Mouse (Mus musculus): Measurements from ENCODE around the gene Scarb2.

Gene Scarb2

DNA sequence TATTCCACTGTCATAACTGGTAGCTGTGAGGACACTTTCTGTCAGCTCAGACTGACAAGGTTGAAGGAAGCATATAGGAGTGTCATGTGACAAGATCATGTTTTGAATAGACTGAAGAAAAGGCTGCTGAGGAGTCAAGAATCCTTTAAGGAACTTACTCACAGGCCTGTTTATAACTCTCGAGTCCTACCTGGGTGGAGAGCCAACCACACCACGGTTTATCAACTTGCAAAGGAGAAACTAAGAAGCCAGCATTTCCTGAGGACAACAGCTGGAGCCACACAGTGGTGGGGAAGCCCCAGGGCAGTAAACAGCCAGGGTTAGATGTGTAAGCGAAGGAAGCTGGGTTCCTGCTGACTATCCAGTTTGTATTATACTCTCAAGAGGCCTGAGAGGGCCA is 7.3 kb downstream of the Scarb2 start:
- Histone ChIP-seq H3K4me1 (replicated peaks; ENCODE audit: low read depth, low read length) (peaks cover 92% of the 10 kb centered on the region), H3K27me3 (ENCODE audit: insufficient read depth, low read length) (no peaks in the 10 kb centered on the region), H3K4me3 (replicated peaks; ENCODE audit: low read length) (peak overlapping the region; percentile 39; the same call in 1 of the 2 replicates), H3K9me3 (ENCODE audit: low read length) (no peaks in the 10 kb centered on the region), H3K36me3 (ENCODE audit: insufficient read depth, low read length) (peaks cover 16% of the 10 kb centered on the region)
- TF ChIP-seq CTCF (conservative IDR thresholded peaks at IDR 0.05; ENCODE audit: low read length) = no peak
- TF ChIP-seq POU5F1 (IDR thresholded peaks at IDR 0.05; ENCODE audit: borderline replicate concordance, low read length) = no peak
- TF ChIP-seq NANOG (IDR thresholded peaks at IDR 0.05; ENCODE audit: borderline replicate concordance, low read length) = no peak

DNA sequence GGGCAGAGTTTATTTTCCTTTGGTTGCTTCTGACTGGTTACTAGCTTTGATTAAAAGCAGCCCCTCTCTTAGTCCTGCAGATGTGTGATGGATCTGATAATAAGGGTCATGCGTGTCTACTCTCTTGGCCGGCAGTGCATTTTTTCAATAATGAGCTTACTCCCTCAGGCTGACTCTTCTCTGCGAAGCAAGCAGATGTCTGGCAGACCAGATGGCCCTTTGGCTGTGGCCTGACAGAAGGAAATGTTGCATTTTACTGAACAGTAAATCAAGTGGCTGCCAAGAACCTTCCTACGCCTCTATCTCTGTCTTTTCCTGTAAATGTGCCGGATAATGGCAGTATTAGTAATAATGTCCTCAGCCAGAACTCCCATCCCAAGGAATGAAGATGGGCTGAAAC is 8.0 kb downstream of the Scarb2 start:
- H3K4me3 ChIP-seq (replicated peaks; ENCODE audit: low read length) = peak overlapping the region; percentile 39
- TF ChIP-seq CTCF (conservative IDR thresholded peaks at IDR 0.05; ENCODE audit: low read length) = no peak
- no peak for TF ChIP-seq POU5F1 (IDR thresholded peaks at IDR 0.05; ENCODE audit: borderline replicate concordance, low read length)
- TF ChIP-seq NANOG (IDR thresholded peaks at IDR 0.05; ENCODE audit: borderline replicate concordance, low read length) = no peak
- H3K4me1 ChIP-seq (replicated peaks; ENCODE audit: low read depth, low read length) = peaks cover 92% of the 10 kb centered on the region
- H3K36me3 ChIP-seq (ENCODE audit: insufficient read depth, low read length) = peaks cover 23% of the 10 kb centered on the region
- H3K27me3 ChIP-seq (ENCODE audit: insufficient read depth, low read length) = no peaks in the 10 kb centered on the region
- no peaks in the 10 kb centered on the region for H3K9me3 ChIP-seq (ENCODE audit: low read length)

- Histone ChIP-seq H3K9me3 (ENCODE audit: low read length) (no peaks in the 10 kb centered on the region), H3K27me3 (ENCODE audit: insufficient read depth, low read length) (no peaks in the 10 kb centered on the region), H3K4me3 (replicated peaks; ENCODE audit: low read length) (peak overlapping the region; percentile 27; the same call in 1 of the 2 replicates), H3K4me1 (replicated peaks; ENCODE audit: low read depth, low read length) (peaks cover 92% of the 10 kb centered on the region), H3K36me3 (ENCODE audit: insufficient read depth, low read length) (peaks cover 26% of the 10 kb centered on the region)
- TF ChIP-seq CTCF (conservative IDR thresholded peaks at IDR 0.05; ENCODE audit: low read length) = no peak
- peak; percentile 73 for TF ChIP-seq NANOG (IDR thresholded peaks at IDR 0.05; ENCODE audit: borderline replicate concordance, low read length)
- TF ChIP-seq POU5F1 (IDR thresholded peaks at IDR 0.05; ENCODE audit: borderline replicate concordance, low read length) = no peak
Observed at GRCm38 (mm10) chr5:92498225-92498624, 8.4 kb downstream of the Scarb2 start.

- peaks cover 32% of the 10 kb centered on the region for H3K36me3 ChIP-seq (ENCODE audit: insufficient read depth, low read length)
- H3K4me1 ChIP-seq (replicated peaks; ENCODE audit: low read depth, low read length) = peaks cover 90% of the 10 kb centered on the region
- peak overlapping the region; percentile 45 for H3K4me3 ChIP-seq (replicated peaks; ENCODE audit: low read length)
- H3K9me3 ChIP-seq (ENCODE audit: low read length) = no peaks in the 10 kb centered on the region
- TF ChIP-seq CTCF (conservative IDR thresholded peaks at IDR 0.05; ENCODE audit: low read length) (no peak), NANOG (IDR thresholded peaks at IDR 0.05; ENCODE audit: borderline replicate concordance, low read length) (no peak), POU5F1 (IDR thresholded peaks at IDR 0.05; ENCODE audit: borderline replicate concordance, low read length) (no peak)
- H3K27me3 ChIP-seq (ENCODE audit: insufficient read depth, low read length) = no peaks in the 10 kb centered on the region
Observed at GRCm38 (mm10) chr5:92495771-92496409, 10.7 kb downstream of the Scarb2 start.

DNA sequence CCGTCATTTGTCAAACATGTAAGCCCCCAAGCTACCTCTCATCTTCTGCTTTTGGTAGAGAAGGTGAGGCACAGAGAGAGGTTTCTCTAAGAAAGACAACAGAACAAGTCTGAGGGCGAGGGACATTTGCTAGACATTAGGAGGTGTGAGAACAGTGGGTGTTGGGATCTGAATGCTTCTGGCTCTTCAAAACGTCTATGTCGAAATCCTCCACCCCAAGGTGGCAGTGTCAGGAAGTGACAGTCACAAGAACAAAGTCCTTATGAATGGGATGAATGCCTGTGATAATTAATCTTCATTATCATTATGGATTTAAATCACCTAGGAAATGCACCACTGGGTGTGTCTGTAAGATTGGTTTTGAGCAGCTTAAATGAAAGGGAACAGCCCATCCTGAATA is 11.3 kb downstream of the Scarb2 start:
- H3K36me3 ChIP-seq (ENCODE audit: insufficient read depth, low read length) = peaks cover 33% of the 10 kb centered on the region
- no peaks in the 10 kb centered on the region for H3K27me3 ChIP-seq (ENCODE audit: insufficient read depth, low read length)
- no peak for TF ChIP-seq POU5F1 (IDR thresholded peaks at IDR 0.05; ENCODE audit: borderline replicate concordance, low read length)
- TF ChIP-seq CTCF (conservative IDR thresholded peaks at IDR 0.05; ENCODE audit: low read length) = no peak
- no peak for TF ChIP-seq NANOG (IDR thresholded peaks at IDR 0.05; ENCODE audit: borderline replicate concordance, low read length)
- peaks cover 90% of the 10 kb centered on the region for H3K4me1 ChIP-seq (replicated peaks; ENCODE audit: low read depth, low read length)
- peak overlapping the region; percentile 45 for H3K4me3 ChIP-seq (replicated peaks; ENCODE audit: low read length)
- H3K9me3 ChIP-seq (ENCODE audit: low read length) = no peaks in the 10 kb centered on the region

- Histone ChIP-seq H3K4me1 (replicated peaks; ENCODE audit: low read depth, low read length) (peaks cover 92% of the 10 kb centered on the region), H3K27me3 (ENCODE audit: insufficient read depth, low read length) (no peaks in the 10 kb centered on the region), H3K4me3 (replicated peaks; ENCODE audit: low read length) (no peak overlapping the region), H3K9me3 (ENCODE audit: low read length) (no peaks in the 10 kb centered on the region), H3K36me3 (ENCODE audit: insufficient read depth, low read length) (peaks cover 29% of the 10 kb centered on the region)
- TF ChIP-seq NANOG (IDR thresholded peaks at IDR 0.05; ENCODE audit: borderline replicate concordance, low read length) (no peak), POU5F1 (IDR thresholded peaks at IDR 0.05; ENCODE audit: borderline replicate concordance, low read length) (no peak)
Observed at GRCm38 (mm10) chr5:92493423-92493822, 13.2 kb downstream of the Scarb2 start.

GRCm38 (mm10) chr5:92490779-92491178 is 15.9 kb downstream of the Scarb2 start:
- TF ChIP-seq POU5F1 (IDR thresholded peaks at IDR 0.05; ENCODE audit: borderline replicate concordance, low read length) (no peak), NANOG (IDR thresholded peaks at IDR 0.05; ENCODE audit: borderline replicate concordance, low read length) (no peak), CTCF (conservative IDR thresholded peaks at IDR 0.05; ENCODE audit: low read length) (no peak)
- H3K9me3 ChIP-seq (ENCODE audit: low read length) = no peaks in the 10 kb centered on the region

DNA sequence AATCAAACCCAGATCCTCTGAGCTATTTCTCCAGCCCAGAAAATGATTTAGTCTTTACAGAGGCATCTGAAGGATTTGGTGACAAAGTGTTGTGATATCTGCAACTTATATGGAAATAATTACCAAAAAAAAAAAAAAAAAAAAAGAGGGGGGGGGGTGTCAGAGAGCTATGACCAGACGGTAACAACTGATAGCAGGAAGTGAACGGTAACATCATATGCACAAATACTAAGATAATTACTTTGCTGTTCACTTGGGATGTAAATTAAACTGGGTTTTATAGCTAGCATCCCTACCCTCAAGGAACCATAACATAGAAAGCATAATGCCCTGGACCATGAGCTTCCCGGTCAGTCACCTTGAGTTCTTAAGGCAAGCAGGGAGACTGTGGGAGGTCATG is 16.3 kb downstream of the Scarb2 start:
- Histone ChIP-seq H3K9me3 (ENCODE audit: low read length) (no peaks in the 10 kb centered on the region), H3K27me3 (ENCODE audit: insufficient read depth, low read length) (no peaks in the 10 kb centered on the region), H3K36me3 (ENCODE audit: insufficient read depth, low read length) (peaks cover 48% of the 10 kb centered on the region), H3K4me1 (replicated peaks; ENCODE audit: low read depth, low read length) (peaks cover 88% of the 10 kb centered on the region), H3K4me3 (replicated peaks; ENCODE audit: low read length) (no peak overlapping the region)
- no peak for TF ChIP-seq NANOG (IDR thresholded peaks at IDR 0.05; ENCODE audit: borderline replicate concordance, low read length)
- TF ChIP-seq CTCF (conservative IDR thresholded peaks at IDR 0.05; ENCODE audit: low read length) = no peak
- no peak for TF ChIP-seq POU5F1 (IDR thresholded peaks at IDR 0.05; ENCODE audit: borderline replicate concordance, low read length)

More at GRCm38 (mm10) chr5:92490779-92491178, 15.9 kb downstream of the Scarb2 start:
- no peak overlapping the region for H3K4me3 ChIP-seq (replicated peaks; ENCODE audit: low read length)
- H3K36me3 ChIP-seq (ENCODE audit: insufficient read depth, low read length) = peaks cover 45% of the 10 kb centered on the region
- no peaks in the 10 kb centered on the region for H3K27me3 ChIP-seq (ENCODE audit: insufficient read depth, low read length)
- H3K4me1 ChIP-seq (replicated peaks; ENCODE audit: low read depth, low read length) = peaks cover 88% of the 10 kb centered on the region

DNA sequence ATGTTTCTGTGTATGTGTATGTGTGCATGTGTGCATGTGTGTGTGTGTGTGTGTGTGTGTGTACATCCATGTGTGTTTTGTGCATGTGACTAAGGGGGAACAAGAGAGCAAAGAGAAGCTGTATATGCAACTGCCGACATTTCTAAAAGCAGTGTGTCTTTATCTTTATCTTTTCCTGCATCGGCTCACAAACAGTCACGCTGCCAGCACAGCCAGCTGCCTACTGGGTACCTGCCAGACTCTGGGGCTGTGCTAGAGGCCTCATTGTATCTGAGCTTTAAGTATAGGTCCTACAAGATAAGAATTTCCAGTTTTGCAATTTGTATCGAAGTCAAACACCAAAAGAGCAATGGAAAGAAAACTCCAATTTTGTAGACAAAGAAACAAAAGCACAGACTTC is 17.1 kb downstream of the Scarb2 start:
- Histone ChIP-seq H3K36me3 (ENCODE audit: insufficient read depth, low read length) (peaks cover 55% of the 10 kb centered on the region), H3K4me3 (replicated peaks; ENCODE audit: low read length) (no peak overlapping the region), H3K9me3 (ENCODE audit: low read length) (no peaks in the 10 kb centered on the region), H3K4me1 (replicated peaks; ENCODE audit: low read depth, low read length) (peaks cover 87% of the 10 kb centered on the region), H3K27me3 (ENCODE audit: insufficient read depth, low read length) (no peaks in the 10 kb centered on the region)
- TF ChIP-seq POU5F1 (IDR thresholded peaks at IDR 0.05; ENCODE audit: borderline replicate concordance, low read length) (no peak), NANOG (IDR thresholded peaks at IDR 0.05; ENCODE audit: borderline replicate concordance, low read length) (no peak), CTCF (conservative IDR thresholded peaks at IDR 0.05; ENCODE audit: low read length) (no peak)

Data from E14TG2a.4 (cell line).